Mouse (Mus musculus) embryonic facial prominence, embryonic 10.5 days (tissue): Measurements from ENCODE around the gene Pvr. TPM values are rescaled to one million over a fixed set of nuclear protein-coding genes. Genes with fewer than 3 reads are reported as not detected.

Experiments used
- DNase-seq: peaks from one replicate; pipeline ENCODE4 v3.0.0-alpha.2; 2017; ENCODE audit warnings: low spot score
- H3K27ac ChIP-seq: fragments of 300-500 bp; sonication (generic); replicated peaks from 2 replicates; pipeline ENCODE4 v1.5.1; 2016; ENCODE audit warnings: mild to moderate bottlenecking
- H3K27me3 ChIP-seq: fragments of 300-500 bp; sonication (generic); replicated peaks from 2 replicates; pipeline ENCODE4 v1.6.1; 2016; ENCODE audit warnings: low read depth, mild to moderate bottlenecking; ENCODE audit not compliant: poor library complexity, severe bottlenecking
- H3K36me3 ChIP-seq: fragments of 300-500 bp; sonication (generic); replicated peaks from 2 replicates; pipeline ENCODE4 v1.6.1; 2016; ENCODE audit warnings: mild to moderate bottlenecking, moderate library complexity
- H3K4me1 ChIP-seq: fragments of 300-500 bp; sonication (generic); 2 replicates; pipeline ENCODE4 v1.6.1; 2016
- H3K4me3 ChIP-seq: fragments of 300-500 bp; sonication (generic); 2 replicates; pipeline ENCODE4 v1.5.1; 2016; ENCODE audit warnings: mild to moderate bottlenecking, moderate library complexity
- H3K9me3 ChIP-seq: fragments of 300-500 bp; sonication (generic); 2 replicates; pipeline ENCODE4 v1.6.1; 2016; ENCODE audit warnings: mild to moderate bottlenecking
- WGBS: fragments of 180-500 bp; shearing (Covaris S2); methylation state at CpG from one replicate; pipeline ENCODE4 v1.1.7; 2016; 5-methylcytosine and 5-hydroxymethylcytosine counted together
- polyA plus RNA-seq: library from polyadenylated mRNA; unstranded; fragments of >200 nt; fragmentation: Nextera tagmentation; extraction: Ambion mirVana; gene quantifications from 2 replicates; pipeline ENCODE4 v1.2.1, GENCODE M21; 2016

Pvr gene
- polyA plus RNA-seq, 1 experiment from 2014 or later: 8.2 TPM

DNA sequence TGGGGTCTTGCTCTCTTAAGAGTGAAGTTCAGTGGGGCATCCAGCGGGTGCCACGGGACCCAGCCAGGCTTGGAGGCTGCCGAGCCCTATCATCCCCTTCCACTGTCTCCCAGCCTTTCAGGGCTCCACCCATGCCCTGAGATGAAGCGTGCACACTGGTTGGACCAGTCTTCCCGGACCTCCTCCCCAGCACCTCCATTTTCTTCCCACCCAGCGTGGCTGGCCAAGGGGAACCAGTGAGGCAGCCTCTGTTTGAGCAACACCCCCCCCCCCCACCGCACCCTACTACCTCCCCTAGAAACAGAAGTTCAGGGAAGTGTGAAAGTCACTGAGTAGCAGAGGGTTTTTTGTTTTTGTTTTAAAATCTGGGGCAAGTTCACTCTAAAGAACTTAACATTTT lies 33.1 kb downstream of the Pvr start, which contains the start of gene Ceacam19:
Gene Ceacam19 (minus strand): TSS at position 117 of the 400 bp plus-strand sequence.
- Histone ChIP-seq H3K27ac (no peak within 1 kb of the TSS), H3K4me1 (no peaks in the 10 kb centered on the region), H3K9me3 (peaks cover 30% of the 10 kb centered on the region), H3K4me3 (no peak within 1 kb of the TSS), H3K36me3 (no peaks in the 10 kb centered on the region), H3K27me3 (no peaks in the 10 kb centered on the region)
- 77% methylated on average over 7 of the region's 7 CpGs for WGBS
- DNase-seq: no peak

DNA sequence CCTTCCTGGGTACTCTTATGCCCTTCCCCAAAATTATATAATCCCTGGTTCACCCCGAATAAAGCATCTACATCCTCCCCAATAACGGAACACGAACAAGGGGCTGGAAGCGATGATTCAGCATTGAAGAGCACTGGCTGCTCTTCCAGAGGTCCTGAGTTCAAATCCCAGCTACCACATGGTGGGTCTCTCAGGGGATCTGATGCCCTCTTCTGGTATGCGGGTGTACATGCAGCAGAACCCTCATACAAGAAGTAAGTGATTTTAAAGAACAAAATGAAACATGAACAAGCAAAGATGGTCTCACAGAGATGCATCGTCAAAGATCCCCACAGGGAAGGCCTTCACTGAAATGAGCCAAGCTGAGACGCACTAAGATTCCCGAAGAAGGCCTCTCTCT lies 40.2 kb downstream of the Pvr start:
- no peaks in the 10 kb centered on the region for H3K27me3 ChIP-seq
- peaks cover 11% of the 10 kb centered on the region; the same call in 1 of the 2 replicates for H3K9me3 ChIP-seq
- WGBS: 80% methylated on average over 8 of the region's 8 CpGs
- no peak overlapping the region for H3K27ac ChIP-seq
- H3K4me1 ChIP-seq: no peaks in the 10 kb centered on the region
- DNase-seq: no peak
- no peaks in the 10 kb centered on the region for H3K36me3 ChIP-seq
- H3K4me3 ChIP-seq: no peak overlapping the region

DNA sequence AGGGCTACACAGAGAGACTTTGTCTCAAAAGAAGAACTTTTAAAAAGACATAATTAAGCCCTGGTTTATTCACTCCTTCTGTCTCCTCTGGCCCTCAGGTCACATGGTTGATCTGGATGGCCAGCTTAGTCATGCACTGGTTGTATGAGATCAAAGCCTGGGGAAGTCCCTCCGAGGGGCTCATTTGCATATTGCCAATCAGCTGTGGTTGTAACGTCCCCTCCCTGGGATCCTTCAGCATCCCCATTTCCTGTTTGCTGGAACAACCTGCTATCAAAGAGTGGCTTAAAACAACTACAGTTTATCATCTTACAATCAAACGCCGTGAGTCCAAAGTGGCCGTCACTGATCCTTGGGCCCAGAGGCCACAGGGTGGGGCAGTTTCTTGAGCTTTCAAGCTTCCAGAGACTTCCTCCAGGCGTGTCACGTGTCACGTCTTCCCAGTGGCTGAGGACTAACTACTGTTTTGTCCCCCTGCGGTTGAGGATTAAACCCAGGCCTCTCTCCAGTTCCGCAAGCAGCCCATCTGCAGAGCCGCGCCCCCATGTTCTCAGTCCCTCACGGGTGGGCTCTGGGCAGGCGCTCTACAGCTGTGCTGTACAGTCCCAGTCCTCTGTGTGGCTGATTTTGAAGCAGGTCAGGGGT lies 44.1 kb downstream of the Pvr start:
- DNase-seq: no peak
- WGBS: 59% methylated on average over 14 of the region's 14 CpGs
- Histone ChIP-seq H3K27ac (no peak overlapping the region), H3K9me3 (peaks cover 3% of the 10 kb centered on the region; the same call in 1 of the 2 replicates), H3K4me3 (no peak overlapping the region), H3K4me1 (no peaks in the 10 kb centered on the region), H3K27me3 (no peaks in the 10 kb centered on the region), H3K36me3 (no peaks in the 10 kb centered on the region)

DNA sequence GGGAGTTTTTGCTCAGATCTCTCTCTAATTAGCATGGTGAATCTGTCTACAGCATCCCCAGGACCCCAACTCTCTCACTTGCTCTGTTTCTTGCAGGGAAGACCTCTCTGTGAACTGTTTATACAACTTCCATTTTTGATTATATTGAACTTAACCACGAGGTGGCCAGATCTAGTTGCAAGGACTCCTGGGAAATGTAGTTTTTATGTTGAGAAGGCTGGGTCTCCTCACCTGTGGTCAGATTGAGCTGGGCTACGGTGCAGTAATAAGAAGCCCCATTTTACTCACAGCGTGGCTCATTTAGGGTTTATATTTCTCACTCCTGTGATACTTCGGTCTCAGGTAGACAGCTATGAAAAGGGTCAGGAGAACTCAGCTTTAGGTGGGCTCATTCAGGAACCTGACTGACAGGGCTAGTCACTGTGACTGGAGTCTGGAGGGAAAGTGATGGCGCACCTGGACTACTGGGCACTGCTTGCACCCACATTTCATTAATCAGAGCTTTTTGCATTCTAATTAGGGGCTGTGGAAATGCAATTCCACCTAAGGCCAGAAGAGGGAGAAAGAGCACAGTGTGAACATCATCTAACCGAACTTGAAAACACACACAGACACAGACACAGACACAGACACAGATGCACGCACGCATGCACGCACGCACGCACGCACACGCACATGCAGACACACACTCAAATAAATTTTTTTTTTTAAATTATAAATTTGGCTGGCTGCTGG lies 44.8 kb downstream of the Pvr start:
- H3K4me3 ChIP-seq: no peak overlapping the region
- no peaks in the 10 kb centered on the region for H3K36me3 ChIP-seq
- no peak overlapping the region for H3K27ac ChIP-seq
- no peaks in the 10 kb centered on the region for H3K4me1 ChIP-seq
- WGBS: 52% methylated on average over 13 of the region's 13 CpGs
- H3K27me3 ChIP-seq: no peaks in the 10 kb centered on the region
- H3K9me3 ChIP-seq: peaks cover 3% of the 10 kb centered on the region; the same call in 1 of the 2 replicates
- DNase-seq: peak; percentile 25

DNA sequence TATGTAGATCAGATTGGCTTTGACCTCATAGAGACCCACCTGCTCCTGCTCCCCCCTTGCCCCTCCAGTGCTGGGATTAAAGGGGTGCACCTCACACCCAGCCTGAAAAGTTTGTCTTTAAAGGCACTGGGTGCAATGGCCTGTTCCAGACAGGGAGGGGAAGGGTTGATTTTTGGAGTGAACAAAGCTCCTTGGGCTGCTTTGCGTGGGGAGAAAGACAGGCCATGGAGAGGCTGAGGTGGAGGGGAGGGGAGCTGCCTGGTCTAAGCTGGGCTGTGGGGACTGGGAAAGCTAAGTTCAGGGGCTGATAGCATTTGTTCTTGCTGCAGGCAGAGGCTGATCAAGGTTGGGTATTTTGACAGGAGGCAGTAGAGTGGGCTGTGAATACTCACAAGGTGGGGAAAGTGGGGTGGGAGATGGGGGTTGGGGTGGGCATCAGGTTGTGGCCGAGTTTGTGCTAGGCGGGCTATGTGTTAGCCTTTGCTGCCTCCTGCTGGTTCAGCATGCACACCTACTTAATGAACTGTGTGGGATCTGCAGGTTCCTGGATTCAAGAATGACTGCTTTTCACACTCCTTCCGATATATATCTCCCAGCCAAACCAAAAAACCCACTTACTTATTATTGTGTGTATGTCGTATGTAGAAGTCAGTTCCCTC lies 48.9 kb downstream of the Pvr start:
- Histone ChIP-seq H3K36me3 (no peaks in the 10 kb centered on the region), H3K4me1 (no peaks in the 10 kb centered on the region), H3K4me3 (no peak overlapping the region), H3K9me3 (peaks cover 3% of the 10 kb centered on the region; the same call in 1 of the 2 replicates), H3K27ac (no peak overlapping the region), H3K27me3 (no peaks in the 10 kb centered on the region)
- 41% methylated on average over 5 of the region's 5 CpGs for WGBS
- peak; percentile 49 for DNase-seq

DNA sequence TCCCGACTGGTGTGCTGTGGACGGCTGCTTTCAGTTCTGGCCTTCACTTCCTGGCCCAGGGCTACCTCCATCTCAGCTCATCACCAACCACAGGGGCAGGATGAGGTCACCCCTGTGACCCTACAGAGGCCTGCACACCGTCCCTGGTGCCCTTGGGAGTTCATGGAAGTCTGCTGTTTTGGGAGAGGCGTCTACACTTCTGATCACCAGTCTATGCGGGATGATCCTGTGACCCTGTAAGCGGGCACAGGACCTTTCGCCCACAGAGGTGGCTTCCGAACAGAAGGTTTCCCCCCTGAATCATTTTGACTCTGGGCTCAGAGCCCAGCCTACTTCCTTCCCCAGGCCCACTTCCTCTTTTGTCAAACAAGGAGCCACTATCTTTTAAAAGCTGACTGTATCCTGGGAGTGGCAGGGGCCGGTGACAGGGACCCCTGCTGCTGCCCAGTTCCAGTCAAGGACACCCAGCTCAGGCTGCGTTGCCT lies 49.8 kb downstream of the Pvr start:
- WGBS: 53% methylated on average over 10 of the region's 10 CpGs
- Histone ChIP-seq H3K36me3 (no peaks in the 10 kb centered on the region), H3K27me3 (no peaks in the 10 kb centered on the region), H3K9me3 (peaks cover 3% of the 10 kb centered on the region; the same call in 1 of the 2 replicates), H3K4me1 (no peaks in the 10 kb centered on the region), H3K27ac (no peak overlapping the region), H3K4me3 (no peak overlapping the region)
- DNase-seq: no peak

DNA sequence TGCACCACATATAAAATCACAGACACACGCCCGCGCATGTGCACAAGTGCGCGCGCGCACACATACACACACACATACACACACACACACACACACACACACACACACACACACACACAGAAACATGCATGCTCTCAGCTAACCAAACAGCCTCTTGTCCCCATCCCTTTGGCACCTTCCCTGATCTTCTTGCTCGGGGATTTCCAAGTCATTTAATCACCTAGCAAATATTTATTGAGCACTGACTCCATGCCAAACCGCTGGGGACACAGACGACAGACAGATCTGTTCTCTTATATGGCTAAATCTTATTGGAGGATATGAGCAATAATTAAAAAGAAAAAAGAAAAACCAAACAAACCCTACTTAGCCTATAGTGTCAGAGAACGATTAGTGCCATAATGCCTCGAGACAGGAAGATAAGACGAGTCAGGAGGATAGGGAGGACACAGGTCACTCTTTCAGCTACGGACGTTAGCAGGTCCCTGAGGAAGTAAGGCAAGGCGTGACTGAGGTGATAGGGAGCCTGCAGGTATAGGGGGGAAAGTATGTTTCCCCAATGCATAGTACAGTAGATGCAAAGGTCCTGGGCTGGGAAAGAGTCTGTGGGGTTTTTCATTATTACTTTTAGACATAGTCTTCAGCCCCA lies 53.1 kb downstream of the Pvr start:
- Histone ChIP-seq H3K27me3 (no peaks in the 10 kb centered on the region), H3K27ac (no peak overlapping the region), H3K36me3 (no peaks in the 10 kb centered on the region), H3K4me3 (no peak overlapping the region), H3K9me3 (no peaks in the 10 kb centered on the region), H3K4me1 (no peaks in the 10 kb centered on the region)
- 90% methylated on average over 16 of the region's 16 CpGs for WGBS
- no peak for DNase-seq

DNA sequence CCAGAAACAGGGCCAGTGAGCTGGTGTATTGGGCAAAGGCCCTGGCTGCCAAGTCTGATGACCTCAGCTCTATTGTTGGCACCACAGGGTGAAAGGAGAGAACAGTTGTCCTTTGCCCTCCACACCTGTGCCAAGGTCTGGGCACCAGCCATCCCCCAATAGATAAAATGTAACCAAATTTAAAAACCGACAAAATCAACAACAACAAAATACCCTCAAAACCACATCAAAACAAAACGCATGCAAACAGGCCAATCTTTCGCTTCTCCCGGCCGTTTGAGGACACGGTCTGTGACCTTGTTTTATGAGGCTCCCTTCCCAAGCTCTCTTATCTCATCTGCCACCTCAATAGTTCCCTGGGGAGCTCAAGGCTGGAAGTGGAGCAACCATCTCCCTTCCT lies 54.5 kb downstream of the Pvr start:
- WGBS: 88% methylated on average over 6 of the region's 6 CpGs
- Histone ChIP-seq H3K4me1 (no peaks in the 10 kb centered on the region), H3K9me3 (no peaks in the 10 kb centered on the region)

DNA sequence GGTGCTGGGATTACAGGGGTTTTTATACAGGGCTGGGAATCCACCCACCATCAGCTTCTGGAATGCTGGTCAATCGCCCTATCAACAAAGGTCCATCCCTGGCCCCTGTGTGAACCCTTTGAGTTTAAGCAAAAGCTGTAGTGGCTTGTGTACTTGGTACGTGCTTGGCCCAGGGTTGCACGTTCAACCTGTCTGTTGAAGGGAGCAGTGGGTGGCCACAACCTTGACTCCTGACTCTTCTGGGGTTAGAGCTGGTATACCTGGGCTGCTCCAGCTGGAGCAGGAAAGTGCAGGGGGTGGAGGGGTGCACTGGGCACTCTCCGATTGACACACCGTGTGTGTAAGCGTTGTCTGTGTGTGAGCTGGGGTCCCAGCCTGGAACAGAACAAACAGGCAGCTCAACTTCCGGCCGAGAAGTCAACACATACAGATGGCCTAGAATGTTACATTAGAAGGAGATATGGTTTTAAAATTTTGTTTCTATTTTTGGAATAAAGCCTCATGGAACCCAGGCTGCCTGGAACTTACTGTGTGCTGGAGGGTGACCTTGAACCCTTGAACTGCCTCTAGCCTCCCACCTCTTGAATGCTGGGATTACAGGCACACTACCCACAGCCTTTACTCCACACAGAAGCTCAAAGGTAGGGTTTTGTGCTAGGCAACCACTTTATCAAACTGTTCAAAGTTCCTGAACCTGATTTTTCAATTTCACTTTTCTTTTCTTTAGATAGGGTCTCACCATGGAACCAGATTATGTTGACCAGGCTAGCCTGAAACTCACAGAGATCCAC lies 55.5 kb downstream of the Pvr start:
- H3K27me3 ChIP-seq: no peaks in the 10 kb centered on the region
- WGBS: 82% methylated on average over 8 of the region's 8 CpGs
- no peaks in the 10 kb centered on the region for H3K9me3 ChIP-seq
- H3K4me1 ChIP-seq: no peaks in the 10 kb centered on the region
- H3K4me3 ChIP-seq: no peak overlapping the region
- H3K27ac ChIP-seq: no peak overlapping the region
- H3K36me3 ChIP-seq: no peaks in the 10 kb centered on the region
- no peak for DNase-seq

More for the DNA sequence above, 54.5 kb downstream of the Pvr start:
- H3K27me3 ChIP-seq: no peaks in the 10 kb centered on the region
- no peak overlapping the region for H3K4me3 ChIP-seq
- no peak overlapping the region for H3K27ac ChIP-seq
- no peak for DNase-seq
- H3K36me3 ChIP-seq: no peaks in the 10 kb centered on the region

DNA sequence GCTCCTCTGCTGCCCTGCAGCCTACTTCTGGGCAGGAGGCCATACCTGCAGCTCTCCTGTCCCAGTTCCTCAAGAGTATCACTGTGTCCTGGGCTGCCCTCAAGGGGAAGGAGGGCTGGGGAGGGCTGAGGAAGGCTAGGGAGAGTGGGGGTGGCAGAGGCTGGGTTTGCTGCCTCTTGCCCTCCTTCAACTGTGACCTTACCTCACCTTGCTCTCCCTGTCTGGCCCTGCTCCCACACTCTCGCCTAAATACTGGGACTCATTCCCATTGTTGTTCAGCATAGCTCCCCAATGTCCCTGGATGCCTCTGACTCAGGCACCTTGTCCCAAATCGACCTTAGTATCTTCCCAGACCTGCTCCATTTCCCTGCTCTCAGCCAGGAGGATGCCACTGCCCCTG lies 56.7 kb downstream of the Pvr start:
- no peak for DNase-seq
- no peaks in the 10 kb centered on the region for H3K9me3 ChIP-seq
- 41% methylated on average over 2 of the region's 2 CpGs for WGBS
- H3K27me3 ChIP-seq: no peaks in the 10 kb centered on the region
- no peaks in the 10 kb centered on the region for H3K4me1 ChIP-seq
- no peak overlapping the region for H3K27ac ChIP-seq
- H3K4me3 ChIP-seq: no peak overlapping the region
- H3K36me3 ChIP-seq: no peaks in the 10 kb centered on the region

DNA sequence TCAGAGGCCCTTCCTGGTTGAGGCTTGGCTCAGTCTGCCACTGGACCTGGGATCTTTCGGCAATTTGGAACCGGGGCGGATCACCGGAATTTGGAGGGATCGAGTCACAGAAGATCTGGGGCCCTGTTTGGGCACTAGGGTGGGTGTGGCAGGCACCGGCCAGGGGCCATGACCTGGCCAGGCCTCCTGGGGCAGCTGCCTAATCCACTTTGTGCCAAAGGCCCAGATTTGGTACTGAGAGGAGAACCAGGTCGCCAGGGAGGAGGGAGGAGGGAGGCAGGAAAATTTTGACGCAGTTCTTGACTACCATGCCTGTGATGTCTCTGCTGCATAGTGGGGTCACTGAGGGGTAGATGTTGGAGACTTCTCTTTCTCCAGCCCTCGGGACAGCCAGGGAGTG lies 59.8 kb downstream of the Pvr start, which contains the start of gene Ceacam16:
Gene Ceacam16 (minus strand): TSS at position 101 of the 400 bp plus-strand sequence.
- Histone ChIP-seq H3K27ac (no peak within 1 kb of the TSS), H3K4me1 (no peaks in the 10 kb centered on the region), H3K36me3 (no peaks in the 10 kb centered on the region), H3K9me3 (0 out of 2 replicates have a peak, but pooled peaks cover 5% of the 10 kb centered on the region), H3K4me3 (no peak within 1 kb of the TSS), H3K27me3 (peaks cover 10% of the 10 kb centered on the region; the same call in 1 of the 2 replicates)
- no peak for DNase-seq
- WGBS: 86% methylated on average over 9 of the region's 9 CpGs
